Mouse (Mus musculus) forelimb bud, embryonic 11.5 days (tissue): ENCODE measurements at regions not wholly inside any gene's neighbourhood (a gene's known extent, or its start where the extent isn't known, plus 50 kb on each side); places are given as distances from the start of the nearest gene placed in this dataset.
A peak's percentile ranks its signal among the peaks of the same experiment; 100 is the strongest.

Experiments
- DNase-seq: peaks from one replicate; pipeline ENCODE4 v3.0.0-alpha.2; 2012; ENCODE audit warnings: low read depth, low spot score

DNA sequence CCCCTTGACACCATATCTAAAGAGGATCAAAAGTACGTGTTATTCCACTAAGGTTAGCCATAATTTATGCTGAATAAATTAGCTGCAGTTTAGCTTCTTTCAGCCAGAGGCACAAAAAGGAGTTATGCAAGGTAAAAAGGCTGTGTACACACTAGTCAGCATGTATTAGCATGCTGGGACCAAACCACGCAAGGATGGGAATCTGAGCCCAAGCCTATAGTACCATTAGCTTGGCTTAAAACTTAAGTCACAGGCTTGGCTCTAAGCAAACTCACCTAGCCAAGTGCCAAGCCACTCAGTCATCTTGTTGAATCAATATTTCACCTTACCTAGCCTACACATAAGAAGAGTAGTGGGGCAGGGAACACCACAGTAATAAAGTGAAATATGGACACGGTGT lies 339.9 kb upstream of the Arid1b start:
- no peak for DNase-seq

DNA sequence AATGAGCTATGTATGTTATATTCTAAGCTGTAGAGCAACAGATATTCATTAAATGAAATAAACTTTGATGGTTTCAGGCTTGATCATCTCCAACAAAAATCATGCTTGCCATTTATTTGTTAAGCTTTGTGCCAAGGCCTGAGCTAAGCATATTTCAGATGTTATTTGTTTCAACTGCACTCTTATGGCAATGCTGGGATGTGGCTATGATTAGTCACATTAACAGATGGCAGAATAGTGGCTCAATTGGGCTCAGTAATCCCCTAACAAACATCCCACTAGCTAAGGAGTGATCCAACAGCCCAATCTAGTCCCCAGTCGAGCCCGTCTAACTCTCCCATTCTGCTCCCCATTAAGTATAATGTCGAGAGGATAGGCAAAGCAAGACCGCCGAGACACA lies 332.1 kb upstream of the Arid1b start:
- DNase-seq = no peak

DNA sequence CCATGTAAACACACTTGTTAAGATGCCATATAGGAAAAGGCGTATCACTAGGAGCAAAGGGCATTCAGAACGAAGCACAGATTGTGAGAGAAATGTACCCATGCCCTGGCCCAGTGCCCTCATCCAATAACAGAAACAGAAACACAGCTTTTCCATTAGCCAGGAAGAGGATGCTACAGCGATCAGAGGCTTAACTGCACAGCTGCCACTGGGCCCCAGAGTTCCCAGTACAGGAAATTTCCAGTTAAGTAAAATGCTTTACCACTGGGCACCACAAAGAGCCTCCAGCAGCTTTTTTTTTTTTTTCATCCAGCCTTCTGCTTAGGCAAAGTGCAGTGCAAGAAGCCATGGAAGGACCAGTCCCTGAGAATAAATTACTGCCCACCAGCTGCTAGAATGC lies 325.6 kb upstream of the Arid1b start:
- DNase-seq = no peak

DNA sequence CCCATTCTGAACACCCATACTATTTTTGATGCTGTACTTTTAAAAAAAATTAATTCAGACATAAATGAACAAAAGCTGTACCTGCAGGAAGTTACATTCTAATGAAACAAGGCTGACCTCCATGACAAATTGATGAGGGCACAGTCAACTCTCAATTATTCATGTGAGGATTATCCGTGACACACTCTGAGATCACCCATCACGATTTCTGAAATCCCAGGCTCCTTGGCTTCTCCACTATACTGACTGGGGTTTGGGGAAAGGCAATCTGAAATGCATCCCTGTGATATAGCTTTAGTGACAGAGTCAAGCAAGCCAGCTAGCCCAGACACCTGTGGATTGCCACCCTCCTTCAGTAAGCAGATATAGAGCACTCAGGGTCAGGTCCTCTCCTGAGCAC lies 320.9 kb upstream of the Arid1b start:
- no peak for DNase-seq

DNA sequence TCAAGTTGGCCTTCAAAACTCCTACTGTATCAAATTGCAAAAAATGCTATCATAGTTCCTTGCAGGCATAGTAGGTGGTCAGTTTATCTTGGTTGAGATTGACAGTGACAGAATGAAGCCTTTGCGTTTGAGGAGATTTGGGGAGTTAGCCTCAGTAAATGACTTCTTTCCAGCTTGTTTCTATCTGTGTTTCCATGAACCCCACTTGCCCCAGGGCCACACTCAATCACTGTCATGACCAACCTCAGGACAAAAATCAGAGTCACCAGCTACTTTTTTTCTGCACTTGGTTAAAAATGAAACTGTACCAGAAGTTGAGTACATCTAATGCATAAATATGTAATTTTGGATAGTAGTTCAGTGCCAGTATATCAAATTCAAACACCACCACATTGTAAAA lies 287.7 kb upstream of the Arid1b start:
- no peak for DNase-seq

DNA sequence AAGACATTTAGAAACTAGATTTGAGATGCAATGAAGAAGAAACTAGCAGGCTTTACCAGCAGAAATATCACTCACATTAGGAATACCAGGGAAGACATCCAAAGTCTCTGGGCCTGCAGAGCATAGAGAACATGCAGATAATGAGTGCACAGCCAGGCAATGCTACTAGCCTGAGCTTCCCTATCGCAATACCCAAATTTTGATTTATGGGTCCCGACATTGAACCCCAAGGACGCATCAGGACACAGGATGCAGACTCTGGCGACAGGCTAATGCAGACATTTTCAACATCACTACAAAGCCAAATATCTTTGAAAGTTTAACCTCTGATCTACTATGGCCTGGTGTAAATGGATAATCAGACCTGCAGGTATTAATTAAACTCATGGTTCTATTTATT lies 273.1 kb upstream of the Arid1b start:
- no peak for DNase-seq

DNA sequence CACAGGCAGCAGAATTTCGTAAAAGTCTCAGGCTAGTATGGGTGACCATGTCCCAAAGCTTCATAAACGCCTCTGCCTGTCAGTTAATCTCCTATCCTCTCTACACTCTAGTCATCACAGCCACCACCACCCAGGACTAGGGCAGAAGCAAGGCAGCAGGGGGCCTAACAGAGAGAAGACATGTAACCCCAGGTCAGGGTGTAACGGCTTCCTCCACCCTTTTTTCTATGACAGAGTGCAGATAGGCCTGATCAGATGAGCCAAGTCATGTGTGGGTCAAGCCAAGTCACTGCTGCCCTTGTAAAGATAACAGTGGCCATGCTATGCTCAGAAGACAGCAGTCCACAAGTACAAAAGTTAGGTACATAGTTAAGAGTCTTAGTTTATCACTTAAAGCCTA lies 270.1 kb upstream of the Arid1b start:
- DNase-seq = no peak

DNA sequence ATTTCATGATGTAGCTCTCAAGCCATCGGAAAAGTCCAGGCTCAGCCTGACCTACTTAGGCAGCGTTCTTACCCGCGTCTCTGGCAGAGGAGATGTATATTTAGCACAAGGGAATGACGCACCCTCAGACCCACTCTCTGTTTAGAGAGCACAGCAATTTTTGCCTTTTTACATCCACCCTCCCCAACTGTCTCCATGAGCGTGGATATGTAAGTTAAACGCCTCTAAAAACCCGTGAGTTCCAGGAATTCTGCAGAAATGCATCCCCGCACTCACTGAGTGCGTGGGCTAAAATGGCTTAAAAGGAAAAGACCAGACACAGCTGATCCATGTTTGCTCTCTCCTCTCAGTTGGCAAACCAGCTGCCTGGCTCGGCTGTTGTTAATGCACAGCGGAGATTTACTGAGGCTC lies 267.8 kb upstream of the Arid1b start:
- DNase-seq = no peak

DNA sequence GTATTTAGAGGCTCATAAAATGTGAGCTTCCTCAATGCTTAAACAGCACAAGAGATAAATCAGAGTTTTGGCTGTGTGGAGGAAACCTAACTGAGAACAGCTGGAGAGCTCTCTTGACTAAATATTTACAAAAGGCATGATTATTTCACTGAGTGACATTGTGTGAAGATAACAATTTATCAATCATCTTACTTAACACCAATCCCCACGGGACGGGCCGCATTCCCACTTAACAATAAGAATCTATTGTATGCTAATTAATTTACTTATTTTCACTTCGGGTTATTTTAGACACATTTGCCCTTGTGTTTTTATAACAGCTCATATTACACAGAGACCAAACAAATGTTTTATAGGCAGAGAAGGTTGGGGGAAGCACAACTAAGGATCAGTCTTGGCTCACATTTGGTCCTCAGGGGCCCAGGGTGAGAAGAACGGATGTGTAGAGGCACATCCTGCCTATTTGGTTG lies 259.7 kb upstream of the Arid1b start:
- no peak for DNase-seq

DNA sequence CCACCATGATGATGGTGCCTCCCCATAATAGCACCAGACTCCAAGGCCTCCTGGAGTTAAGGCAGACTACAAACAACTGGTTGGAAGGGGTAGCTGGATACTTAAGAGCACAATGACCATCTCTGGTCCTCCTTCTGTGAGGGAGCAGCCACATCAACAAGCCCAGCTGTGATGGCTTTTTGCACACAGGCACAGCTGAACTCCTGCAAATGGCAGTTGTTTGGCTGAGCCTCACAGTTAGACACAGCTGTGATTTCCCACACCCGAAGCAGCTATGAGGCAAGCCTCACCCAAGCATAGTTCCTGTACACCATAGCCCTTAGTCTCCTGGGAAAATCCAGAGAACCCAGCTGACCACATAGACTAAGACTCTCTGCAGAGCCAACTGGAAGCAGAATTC lies 258.9 kb upstream of the Arid1b start:
- DNase-seq = no peak

DNA sequence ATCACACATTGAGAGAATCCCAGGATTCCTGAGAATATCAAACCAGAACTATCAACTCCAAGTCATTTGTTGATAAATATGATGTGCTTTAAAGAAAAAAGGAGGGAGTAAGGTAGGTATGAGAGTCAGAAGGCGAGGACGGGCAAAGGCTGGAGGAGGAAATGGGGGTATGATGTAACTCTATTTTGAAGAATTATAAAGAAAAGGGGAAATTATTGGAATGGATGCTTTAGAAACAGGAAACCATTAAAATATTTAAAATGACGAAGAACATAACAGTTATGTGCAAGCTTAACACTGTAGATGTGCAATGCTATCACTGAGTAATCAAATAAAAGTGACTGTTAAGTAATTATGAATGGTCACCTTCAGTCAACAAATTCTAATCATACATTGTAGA lies 257.4 kb upstream of the Arid1b start:
- no peak for DNase-seq

DNA sequence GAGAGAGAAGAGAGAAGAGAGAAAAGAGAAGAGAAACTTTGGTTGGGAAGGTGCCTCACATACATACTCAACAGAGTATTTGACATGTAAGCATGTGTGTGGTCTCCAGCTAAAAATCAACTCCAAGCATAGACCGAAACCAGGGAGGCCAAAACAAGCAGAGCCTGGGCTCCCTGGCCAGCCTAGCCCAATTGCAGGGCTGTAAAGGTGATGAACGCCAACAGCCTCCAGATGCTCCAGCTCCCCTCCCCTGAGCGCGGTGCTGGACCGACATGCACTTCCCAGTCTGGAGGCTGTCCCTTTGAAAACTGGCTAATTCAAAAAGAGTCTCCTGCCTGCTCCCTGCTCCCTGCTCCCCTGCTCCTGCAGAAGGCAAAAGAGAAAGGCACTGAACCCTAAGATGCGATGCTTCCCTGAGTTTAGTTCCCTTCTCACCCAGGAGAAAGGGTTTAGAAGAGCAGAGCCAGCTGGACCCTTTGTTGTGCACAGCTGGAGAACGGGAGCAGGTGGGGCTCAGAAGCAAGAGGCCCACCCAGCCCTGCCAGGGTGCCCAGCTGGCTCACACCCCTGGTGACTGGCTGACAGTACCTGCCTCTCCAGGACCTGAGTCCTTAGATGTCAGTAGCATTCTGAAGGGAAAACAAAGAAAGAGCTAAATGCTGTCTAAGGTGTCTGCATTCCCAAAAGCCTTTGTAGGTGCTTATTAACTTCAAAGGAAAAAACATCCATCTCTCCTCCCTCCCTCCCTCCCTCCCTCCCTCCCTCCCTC lies 255.2 kb upstream of the Arid1b start:
- peak; percentile 40 for DNase-seq

DNA sequence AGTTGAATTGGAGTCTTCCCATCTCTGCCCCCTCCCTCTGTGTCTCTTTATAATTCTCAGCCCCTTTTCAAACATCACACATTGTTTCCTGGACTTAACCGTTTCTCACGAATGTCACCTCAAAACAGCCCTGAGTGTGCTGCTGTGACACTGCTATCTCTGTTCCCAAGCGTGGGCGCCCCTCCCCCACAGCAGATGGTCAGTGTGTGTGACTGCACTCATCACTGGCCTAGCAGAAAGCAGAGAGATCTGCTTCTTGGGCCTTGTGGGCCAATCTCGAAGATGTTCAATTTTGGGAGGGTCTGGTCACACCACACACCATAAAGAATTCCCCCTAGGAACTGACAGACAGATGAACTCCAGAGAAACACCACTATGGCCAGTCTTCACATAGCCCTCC lies 253.3 kb upstream of the Arid1b start:
- DNase-seq = no peak

DNA sequence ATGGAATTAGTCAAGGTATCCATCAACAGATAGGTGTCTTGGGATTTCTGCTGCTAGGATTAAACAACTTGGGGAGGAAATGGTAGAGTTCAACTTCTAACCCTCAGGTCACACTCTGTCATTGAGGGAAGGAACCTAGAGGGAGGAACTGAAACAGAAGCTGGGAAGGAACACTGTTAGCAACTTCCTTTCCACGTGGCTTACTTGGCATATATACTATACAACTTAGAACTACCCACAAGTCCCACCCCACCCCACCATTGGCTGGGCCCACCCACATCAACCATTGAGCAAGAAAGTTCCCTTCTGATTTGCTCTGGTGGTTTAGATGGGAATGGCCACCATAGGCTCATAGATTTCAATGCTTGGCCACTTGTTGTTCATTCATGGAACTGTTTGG lies 251.8 kb upstream of the Arid1b start:
- DNase-seq = no peak

DNA sequence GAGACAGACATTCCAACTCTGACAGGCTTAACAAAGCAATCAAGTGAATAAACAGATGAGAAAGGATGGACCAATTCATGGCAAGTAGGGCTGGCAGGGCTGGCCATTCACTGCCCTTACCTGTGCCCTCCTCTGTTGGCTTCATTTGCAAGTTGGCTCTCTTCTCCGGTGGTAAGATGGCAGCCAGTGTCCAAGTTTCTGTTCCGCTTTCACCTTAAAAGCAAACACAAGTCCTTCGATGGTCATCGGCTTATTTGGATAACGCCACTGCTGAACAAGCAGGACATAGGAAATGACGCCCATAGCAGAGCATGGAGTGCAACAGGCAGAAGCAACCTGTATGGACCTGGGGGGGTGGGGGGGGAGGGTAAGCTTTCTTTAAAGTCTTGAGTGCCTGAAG lies 231.2 kb upstream of the Arid1b start:
- DNase-seq = no peak

DNA sequence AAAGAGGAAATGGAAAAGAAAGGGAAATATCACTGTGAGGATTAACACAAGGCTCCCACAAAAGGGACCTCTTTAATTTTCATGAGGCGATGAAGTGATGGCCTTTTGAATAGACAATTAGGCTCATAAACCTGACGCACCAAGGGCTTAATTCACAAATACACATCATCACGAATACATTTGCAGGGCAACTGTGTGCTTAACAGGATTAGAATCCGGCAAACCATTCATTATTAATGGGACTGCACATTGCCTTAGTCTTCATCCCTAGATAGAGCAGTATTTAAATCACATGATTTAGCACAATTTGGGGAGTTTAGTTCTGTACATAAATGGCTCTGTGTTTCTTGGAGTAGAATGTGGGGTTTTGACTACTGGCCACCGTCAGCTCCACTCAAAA lies 228.4 kb upstream of the Arid1b start:
- no peak for DNase-seq

DNA sequence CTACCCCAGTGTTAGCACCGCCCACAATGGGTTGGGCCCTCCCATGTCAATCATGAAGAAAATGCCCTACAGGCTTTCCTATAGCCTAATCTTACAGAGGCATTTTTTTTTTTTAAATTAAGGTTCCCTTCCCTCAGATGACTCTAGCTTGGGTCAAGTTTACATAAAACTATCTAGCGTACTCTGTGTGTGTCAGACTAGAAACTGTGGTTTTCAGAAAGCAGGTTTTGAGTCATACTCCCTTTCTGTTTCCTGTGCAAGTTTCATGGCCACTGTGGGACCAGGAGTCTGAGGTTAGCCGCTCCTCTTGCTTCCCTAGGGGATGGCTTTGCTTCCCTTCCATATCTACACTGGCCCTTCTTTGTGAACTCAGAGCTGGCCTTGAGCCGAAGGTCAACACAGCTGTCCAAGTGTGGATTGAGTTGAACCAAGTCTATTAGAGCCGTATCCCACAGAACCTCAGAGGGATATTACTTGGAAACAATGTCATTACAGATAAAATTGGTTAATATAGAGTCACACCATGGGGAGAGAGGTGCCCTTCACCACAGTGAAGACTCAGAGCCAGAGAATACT lies 226.1 kb upstream of the Arid1b start:
- no peak for DNase-seq

DNA sequence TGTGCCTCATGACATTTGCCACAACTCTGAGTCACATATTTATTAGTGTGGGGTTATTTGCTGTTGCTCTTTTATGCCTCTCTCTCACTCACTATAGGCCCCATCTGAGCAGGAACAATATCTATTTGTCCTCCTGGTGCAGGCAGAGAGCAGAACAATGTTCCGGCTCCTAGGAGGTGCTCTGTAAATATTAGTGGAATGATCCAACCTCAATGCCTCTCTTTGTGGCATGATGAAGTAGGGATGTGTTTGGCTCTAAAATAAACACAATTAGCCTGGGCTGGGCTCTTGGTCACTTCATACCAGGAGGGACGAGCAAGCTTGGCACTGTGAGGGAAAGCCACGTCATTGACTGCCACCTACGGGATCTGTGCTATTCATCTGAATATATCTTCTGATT lies 224.8 kb upstream of the Arid1b start:
- DNase-seq = no peak

DNA sequence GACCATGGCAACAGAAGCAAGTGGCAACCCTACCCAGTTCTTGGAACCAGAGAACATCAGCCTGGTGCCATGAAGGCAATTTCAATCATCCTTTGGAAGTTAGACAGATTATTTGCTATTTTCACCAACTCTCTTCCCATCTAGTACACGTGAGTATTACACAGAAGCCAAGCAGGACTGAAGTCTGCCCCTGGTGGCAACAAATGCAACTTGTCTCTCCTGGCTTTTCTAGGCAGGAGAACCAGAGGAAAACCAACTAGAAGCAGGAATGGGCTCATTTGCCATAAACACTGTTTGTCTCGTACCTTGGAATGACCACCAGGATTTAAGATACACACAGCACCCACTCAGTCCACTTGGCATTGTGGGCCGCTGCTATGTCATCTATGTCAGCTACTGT lies 224.1 kb upstream of the Arid1b start:
- no peak for DNase-seq

DNA sequence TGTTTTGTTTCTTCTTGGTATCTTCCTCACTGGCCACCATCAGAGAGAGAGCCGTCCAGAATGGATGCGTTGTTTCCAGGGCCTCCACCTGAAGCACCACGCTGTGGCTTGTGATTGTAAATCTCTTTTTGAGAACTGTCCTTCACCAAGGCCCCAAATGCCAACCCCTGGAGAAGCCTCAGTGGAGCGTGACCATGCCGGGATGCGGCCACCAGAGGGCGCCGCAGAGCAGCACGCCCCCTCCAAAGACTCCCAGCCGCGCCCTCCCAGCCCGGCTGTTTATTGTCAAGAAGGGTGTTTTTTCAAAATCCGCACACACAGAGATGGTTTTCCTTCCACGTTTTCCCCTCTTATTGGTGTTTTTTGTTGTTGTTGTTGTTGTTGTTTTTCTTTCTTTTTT lies 216.0 kb upstream of the Arid1b start:
- peak; percentile 59 for DNase-seq

DNA sequence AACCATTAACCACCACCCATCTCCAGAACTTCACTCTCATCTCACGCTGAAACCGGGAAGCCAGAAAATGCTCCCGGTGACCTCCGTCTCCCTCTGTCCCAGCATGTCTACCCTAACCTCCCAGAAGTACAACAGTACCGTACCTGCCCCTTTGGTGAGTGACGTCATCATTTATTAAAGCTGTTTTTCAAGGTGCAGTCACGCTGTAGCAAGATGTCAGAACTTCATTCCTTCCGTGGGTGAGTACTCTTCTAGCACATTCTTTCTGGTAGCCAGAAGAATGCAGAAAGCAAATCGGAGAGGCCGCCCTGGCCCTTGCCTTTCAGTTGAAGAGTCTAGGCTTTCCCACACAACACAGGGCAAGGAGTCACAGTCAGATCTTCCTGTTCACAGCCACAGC lies 215.1 kb upstream of the Arid1b start:
- DNase-seq = no peak

DNA sequence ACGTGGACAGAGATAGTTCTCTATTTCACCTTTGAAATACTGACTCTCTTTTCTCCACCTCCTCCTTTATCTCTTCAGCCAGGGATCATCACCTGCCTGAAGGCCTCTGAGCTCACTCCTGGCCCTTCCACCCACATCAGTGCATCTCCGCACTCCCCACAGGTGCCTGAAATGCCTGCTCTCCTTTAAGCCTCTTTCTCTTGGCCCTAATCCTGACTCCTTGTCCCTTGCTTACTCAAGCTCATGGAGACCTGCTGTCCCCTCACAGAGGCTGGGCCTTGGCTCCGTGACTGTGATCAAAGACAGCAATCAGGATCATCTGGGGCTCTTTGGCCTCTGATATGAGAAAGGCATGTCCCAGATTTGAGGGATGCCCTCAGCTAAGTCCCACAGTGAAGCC lies 212.5 kb upstream of the Arid1b start:
- DNase-seq = no peak

DNA sequence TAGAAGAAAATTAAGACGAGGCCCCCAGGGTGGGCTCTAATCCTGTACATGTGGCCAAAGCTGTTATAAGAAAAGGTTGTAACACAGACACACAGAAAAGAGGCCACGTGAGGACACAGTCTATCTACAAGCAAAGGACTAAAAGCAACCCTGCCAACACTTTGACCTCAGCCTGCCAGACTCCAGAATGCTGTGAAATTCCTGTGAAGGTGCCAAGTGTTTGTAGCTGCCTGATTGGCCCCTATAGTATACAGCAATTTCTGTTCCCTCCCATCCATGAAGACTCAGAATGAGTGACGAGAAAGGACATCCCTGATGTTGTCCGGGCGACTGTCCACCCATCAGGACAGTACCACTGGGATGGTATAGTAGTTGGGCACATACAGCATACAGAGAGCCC lies 209.8 kb upstream of the Arid1b start:
- DNase-seq = no peak
